In genomic region chr10:81025047-81025621, GRCm38 (mm10) we compare ENCODE assay signal across 9 mouse cellular contexts. TPM values are rescaled to one million over a fixed set of nuclear protein-coding genes. Genes with fewer than 3 reads are reported as not detected.
DNase-seq lines count a peak whose midpoint lies in the region; ATAC-seq and TF ChIP-seq lines count a peak whose summit lies in the region.
"Had no signal": no experiment of that assay in that cellular context is flagged by ENCODE, and none has a peak within 500 bp of the region (broad histone marks: within the 10 kb centered on the region; RNA-seq: fewer than 3 reads in every experiment).

No protein-coding gene starts in this region.

- H3K4me2 ChIP-seq in heart, embryonic 12.5 days = peak overlapping the region; percentile 59
- peak overlapping the region; percentile 53 for H3K4me2 ChIP-seq in embryonic facial prominence, embryonic 15.5 days (replicated peaks)
- peak overlapping the region; percentile 45 for H3K4me2 ChIP-seq in limb, embryonic 14.5 days (replicated peaks; ENCODE audit: low read depth, low read length, severe bottlenecking)

- H3K27ac ChIP-seq in heart, embryonic 12.5 days (ENCODE audit: poor library complexity, severe bottlenecking) = no peak overlapping the region
- H3K27ac ChIP-seq in embryonic facial prominence, embryonic 15.5 days (replicated peaks) = no peak overlapping the region
- H3K27ac ChIP-seq in limb, embryonic 14.5 days (replicated peaks; ENCODE audit: low read depth, low read length) = no peak overlapping the region

- WGBS in heart, embryonic 12.5 days = 2% methylated on average over 26 of the region's 43 CpGs
- 3% methylated on average over 37 of the region's 43 CpGs for WGBS in embryonic facial prominence, embryonic 15.5 days
- WGBS in limb, embryonic 14.5 days = under 1% methylated on average over 27 of the region's 43 CpGs

- H3K4me3 ChIP-seq in heart, embryonic 12.5 days = peak overlapping the region; percentile 29
- H3K4me3 ChIP-seq in G1E (ENCODE audit: low read depth, low read length) = peak overlapping the region; percentile 44; the same call in 1 of the 2 replicates
- H3K4me3 ChIP-seq in embryonic facial prominence, embryonic 15.5 days (replicated peaks) = peak overlapping the region; percentile 34
- peak overlapping the region; percentile 15 for H3K4me3 ChIP-seq in limb, embryonic 14.5 days (replicated peaks; ENCODE audit: low read length)

- H3K4me1 ChIP-seq in heart, embryonic 12.5 days (replicated peaks) = peaks cover 18% of the 10 kb centered on the region
- H3K4me1 ChIP-seq in G1E (ENCODE audit: insufficient read depth, low read depth, low read length) = peaks cover 13% of the 10 kb centered on the region
- H3K4me1 ChIP-seq in embryonic facial prominence, embryonic 15.5 days = peaks cover 12% of the 10 kb centered on the region
- no peaks in the 10 kb centered on the region for H3K4me1 ChIP-seq in limb, embryonic 14.5 days (ENCODE audit: control insufficient read depth, insufficient read depth, low read length)

- peaks cover 59% of the 10 kb centered on the region for H3K27me3 ChIP-seq in heart, embryonic 12.5 days (replicated peaks)
- peaks cover 54% of the 10 kb centered on the region for H3K27me3 ChIP-seq in G1E (ENCODE audit: insufficient read depth, low read length)
- H3K27me3 ChIP-seq in embryonic facial prominence, embryonic 15.5 days = peaks cover 46% of the 10 kb centered on the region
- peaks cover 31% of the 10 kb centered on the region for H3K27me3 ChIP-seq in limb, embryonic 14.5 days (ENCODE audit: control insufficient read depth, insufficient read depth, low read length)

- TF ChIP-seq CTCF in G1E (IDR thresholded peaks at IDR 0.05; ENCODE audit: low read depth, low read length) = no peak

- H3K9ac ChIP-seq in heart, embryonic 12.5 days = 0 out of 2 replicates have a peak overlapping the region, but pooled peaks have one; percentile 27
- H3K9ac ChIP-seq in embryonic facial prominence, embryonic 15.5 days = no peak overlapping the region
- no peak overlapping the region for H3K9ac ChIP-seq in limb, embryonic 14.5 days (ENCODE audit: low read depth, low read length, severe bottlenecking)

- H3K9me3 ChIP-seq in heart, embryonic 12.5 days (replicated peaks) = peaks cover 3% of the 10 kb centered on the region; the same call in 1 of the 2 replicates
- no peaks in the 10 kb centered on the region for H3K9me3 ChIP-seq in G1E (replicated peaks)
- H3K9me3 ChIP-seq in embryonic facial prominence, embryonic 15.5 days (replicated peaks) = no peaks in the 10 kb centered on the region
- no peaks in the 10 kb centered on the region for H3K9me3 ChIP-seq in limb, embryonic 14.5 days (ENCODE audit: control insufficient read depth, low read length)

- DNase-seq in heart, adult 8-10 months (ENCODE audit: low spot score) = no peak
- DNase-seq in G1E (ENCODE audit: low spot score) = no peak
- DNase-seq in limb, embryonic 14.5 days (ENCODE audit: low spot score) = no peak
- no peak for DNase-seq in ovary, adult 18-20 months (ENCODE audit: low spot score)
- no peak for DNase-seq in right cerebral cortex, adult 2 months (ENCODE audit: low spot score in 2 of 2)
- no peak for DNase-seq in layer of hippocampus, adult 9-10 months (ENCODE audit: low spot score)

- no peak for TF ChIP-seq POLR2A in limb, embryonic 14.5 days (IDR thresholded peaks at IDR 0.05; ENCODE audit: borderline replicate concordance, extremely low read depth, insufficient read depth, insufficient read length)

- peaks cover 3% of the 10 kb centered on the region; the same call in 1 of the 2 replicates for H3K36me3 ChIP-seq in heart, embryonic 12.5 days
- H3K36me3 ChIP-seq in G1E (replicated peaks) = peaks cover 4% of the 10 kb centered on the region
- 0 out of 2 replicates have a peak, but pooled peaks cover under 1% of the 10 kb centered on the region for H3K36me3 ChIP-seq in embryonic facial prominence, embryonic 15.5 days
- peaks cover 5% of the 10 kb centered on the region; the same call in 1 of the 2 replicates for H3K36me3 ChIP-seq in limb, embryonic 14.5 days (ENCODE audit: control insufficient read depth, insufficient read depth, low read length)

- ATAC-seq in heart, embryonic 12.5 days (ENCODE audit: insufficient number of reproducible peaks, low FRiP score) = no peak
- no peak for ATAC-seq in G1E (ENCODE audit: extremely low read depth, insufficient number of reproducible peaks, low FRiP score, poor library complexity, severe bottlenecking)
- peak; percentile 27; the same call in 1 of the 2 replicates for ATAC-seq in embryonic facial prominence, embryonic 15.5 days (ENCODE audit: insufficient number of reproducible peaks, low FRiP score, low TSS enrichment, low read depth)
- 0 out of 2 replicates have a peak, but pooled peaks have one; percentile 20 for ATAC-seq in limb, embryonic 14.5 days (ENCODE audit: low FRiP score, low read depth)

RNA-seq across cellular contexts. Expression of gene Diras1, which starts 0.3 kb away (rescaled TPM):
- not detected in 2 replicates for polyA plus RNA-seq in heart, embryonic 12.5 days (2016; fragmentation: Nextera tagmentation; extraction: Ambion mirVana)
- total RNA-seq in heart, adult 8-10 months (2022) = under 1 TPM in 1 of 4 experiments, not detected in 3; 0.44 TPM
- total RNA-seq in G1E (2014; fragmentation: Nextera tagmentation) (not detected in 2 replicates), G1E (2017) (0.44 TPM in 1 of 2 replicates, not detected in the other)
- 0.02 TPM in 1 of 2 replicates, not detected in the other for polyA plus RNA-seq in G1E (2012)
- 1.4 and 1.9 TPM in 2 replicates for polyA plus RNA-seq in embryonic facial prominence, embryonic 15.5 days (2015; fragmentation: Nextera tagmentation; extraction: Ambion mirVana)
- 0.13 and 0.20 TPM in 2 replicates for polyA plus RNA-seq in limb, embryonic 14.5 days (2012; rRNA removed)
- polyA plus RNA-seq in limb, embryonic 14.5 days (2014; fragmentation: Nextera tagmentation; extraction: Ambion mirVana) = not detected in 2 replicates
- total RNA-seq: MEL had no signal

RNA-seq across cellular contexts. Expression of gene Gng7, which starts 10.4 kb away (rescaled TPM):
- 1.5 and 1.7 TPM in 2 replicates for polyA plus RNA-seq in heart, embryonic 12.5 days (2016; fragmentation: Nextera tagmentation; extraction: Ambion mirVana)
- 1 to 10 TPM; 1.0 to 1.7 (median 1.5) TPM for total RNA-seq in heart, adult 8-10 months (2022)
- 0.90 and 1.7 TPM in 2 replicates for total RNA-seq in G1E (2014; fragmentation: Nextera tagmentation)
- total RNA-seq in G1E (2017) = 0.33 and 0.58 TPM in 2 replicates
- 0.65 and 0.87 TPM in 2 replicates for polyA plus RNA-seq in G1E (2012)
- 11.2 and 12.3 TPM in 2 replicates for polyA plus RNA-seq in embryonic facial prominence, embryonic 15.5 days (2015; fragmentation: Nextera tagmentation; extraction: Ambion mirVana)
- polyA plus RNA-seq in limb, embryonic 14.5 days (2012; rRNA removed) = 7.6 and 7.9 TPM in 2 replicates
- 6.5 and 7.2 TPM in 2 replicates for polyA plus RNA-seq in limb, embryonic 14.5 days (2014; fragmentation: Nextera tagmentation; extraction: Ambion mirVana)

RNA-seq across cellular contexts. Expression of gene Slc39a3, which starts 12.1 kb away (rescaled TPM):
- 7.5 and 8.7 TPM in 2 replicates for polyA plus RNA-seq in heart, embryonic 12.5 days (2016; fragmentation: Nextera tagmentation; extraction: Ambion mirVana)
- total RNA-seq in heart, adult 8-10 months (2022) = 10 to 100 TPM; 12.1 to 14.1 (median 12.7) TPM
- total RNA-seq in G1E (2014; fragmentation: Nextera tagmentation) = 2.8 and 3.4 TPM in 2 replicates
- 7.4 and 9.9 TPM in 2 replicates for total RNA-seq in G1E (2017)
- polyA plus RNA-seq in G1E (2012) = 8.2 and 9.6 TPM in 2 replicates
- polyA plus RNA-seq in embryonic facial prominence, embryonic 15.5 days (2015; fragmentation: Nextera tagmentation; extraction: Ambion mirVana) = 21.7 and 22.7 TPM in 2 replicates
- 25.9 and 33.0 TPM in 2 replicates for polyA plus RNA-seq in limb, embryonic 14.5 days (2012; rRNA removed)
- polyA plus RNA-seq in limb, embryonic 14.5 days (2014; fragmentation: Nextera tagmentation; extraction: Ambion mirVana) = 12.8 and 14.8 TPM in 2 replicates

RNA-seq across cellular contexts. Expression of gene Sgta, which starts 34.8 kb away (rescaled TPM):
- polyA plus RNA-seq in heart, embryonic 12.5 days (2016; fragmentation: Nextera tagmentation; extraction: Ambion mirVana) = 152 and 154 TPM in 2 replicates
- total RNA-seq in heart, adult 8-10 months (2022) = 100 to 1,000 TPM in 2 of 4 experiments, 10 to 100 TPM in 2; 92.0 to 102 (median 99.4) TPM
- total RNA-seq in G1E (2014; fragmentation: Nextera tagmentation) (69.9 and 71.1 TPM in 2 replicates), G1E (2017) (52.4 and 56.2 TPM in 2 replicates)
- 178 and 186 TPM in 2 replicates for polyA plus RNA-seq in G1E (2012)
- 199 and 216 TPM in 2 replicates for polyA plus RNA-seq in embryonic facial prominence, embryonic 15.5 days (2015; fragmentation: Nextera tagmentation; extraction: Ambion mirVana)
- polyA plus RNA-seq in limb, embryonic 14.5 days (2012; rRNA removed) = 205 and 263 TPM in 2 replicates
- 176 and 192 TPM in 2 replicates for polyA plus RNA-seq in limb, embryonic 14.5 days (2014; fragmentation: Nextera tagmentation; extraction: Ambion mirVana)

RNA-seq across cellular contexts. Expression of gene Thop1, which starts 44.7 kb away (rescaled TPM):
- 35.5 and 36.6 TPM in 2 replicates for polyA plus RNA-seq in heart, embryonic 12.5 days (2016; fragmentation: Nextera tagmentation; extraction: Ambion mirVana)
- total RNA-seq in heart, adult 8-10 months (2022) = 10 to 100 TPM; 12.3 to 14.9 (median 13.2) TPM
- total RNA-seq in G1E (2014; fragmentation: Nextera tagmentation) (13.1 and 15.9 TPM in 2 replicates), G1E (2017) (19.0 and 23.6 TPM in 2 replicates)
- 81.6 and 95.0 TPM in 2 replicates for polyA plus RNA-seq in G1E (2012)
- polyA plus RNA-seq in embryonic facial prominence, embryonic 15.5 days (2015; fragmentation: Nextera tagmentation; extraction: Ambion mirVana) = 81.3 and 87.7 TPM in 2 replicates
- 79.0 and 93.4 TPM in 2 replicates for polyA plus RNA-seq in limb, embryonic 14.5 days (2012; rRNA removed)
- polyA plus RNA-seq in limb, embryonic 14.5 days (2014; fragmentation: Nextera tagmentation; extraction: Ambion mirVana) = 52.4 and 54.1 TPM in 2 replicates

Comparison
In these comparisons a context has a peak if more than half of its experiments do, and no peak if none do; other contexts are left out.
1. ATAC-seq: peak in embryonic facial prominence, embryonic 15.5 days (single experiment) and limb, embryonic 14.5 days (single experiment); none in heart, embryonic 12.5 days (single experiment) and G1E (single experiment).
2. Peak in every context shown above with its lines, with median percentiles within 50 percentile points of each other: H3K4me2 ChIP-seq and H3K4me3 ChIP-seq.